Mouse (Mus musculus): ENCODE measurements at regions not wholly inside any gene's neighbourhood (a gene's known extent, or its start where the extent isn't known, plus 50 kb on each side); places are given as distances from the start of the nearest gene placed in this dataset.

GRCm38 (mm10) chr3:115821627-115822026 is 66.0 kb upstream of the Dph5 start:
- H3K27me3 ChIP-seq (ENCODE audit: control insufficient read depth, insufficient read depth, low read length) = no peaks in the 10 kb centered on the region
- H3K4me1 ChIP-seq (ENCODE audit: control insufficient read depth, insufficient read depth, low read length) = no peaks in the 10 kb centered on the region
- no peak overlapping the region for H3K9ac ChIP-seq (replicated peaks; ENCODE audit: low read depth, low read length)
- no peaks in the 10 kb centered on the region for H3K9me3 ChIP-seq (ENCODE audit: control insufficient read depth, low read length)
- ATAC-seq (ENCODE audit: low read depth) = no peak
- H3K4me2 ChIP-seq (ENCODE audit: low read depth, low read length) = no peak overlapping the region
- H3K27ac ChIP-seq (ENCODE audit: low read depth, low read length) = no peak overlapping the region
- WGBS = 84% methylated on average over 2 of the region's 2 CpGs
- no peaks in the 10 kb centered on the region for H3K36me3 ChIP-seq (ENCODE audit: control insufficient read depth, insufficient read depth, low read length)
- H3K4me3 ChIP-seq (ENCODE audit: low read depth, low read length) = no peak overlapping the region

DNA sequence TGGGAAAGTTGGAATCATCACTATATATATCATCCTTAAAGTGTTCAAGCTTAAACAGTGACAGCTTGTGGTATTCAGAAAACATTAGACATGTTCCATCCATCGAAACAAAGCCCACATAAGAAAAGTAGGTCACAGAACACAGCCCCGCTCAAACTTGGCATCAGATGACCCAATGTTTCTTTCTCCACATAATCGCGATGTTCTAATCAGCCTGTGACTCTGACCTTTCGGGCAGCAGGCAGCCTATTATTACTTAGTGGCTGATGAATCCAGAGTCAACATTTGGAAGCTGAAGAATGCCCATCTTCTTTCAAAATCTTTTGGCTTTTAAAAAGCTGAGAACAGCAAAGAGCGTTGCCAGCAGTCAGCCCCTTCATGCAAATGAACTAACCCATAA is 65.1 kb upstream of the Dph5 start:
- Histone ChIP-seq H3K36me3 (ENCODE audit: control insufficient read depth, insufficient read depth, low read length) (no peaks in the 10 kb centered on the region), H3K9me3 (ENCODE audit: control insufficient read depth, low read length) (no peaks in the 10 kb centered on the region), H3K27ac (ENCODE audit: low read depth, low read length) (no peak overlapping the region), H3K9ac (replicated peaks; ENCODE audit: low read depth, low read length) (no peak overlapping the region), H3K4me1 (ENCODE audit: control insufficient read depth, insufficient read depth, low read length) (no peaks in the 10 kb centered on the region), H3K4me2 (ENCODE audit: low read depth, low read length) (no peak overlapping the region), H3K27me3 (ENCODE audit: control insufficient read depth, insufficient read depth, low read length) (no peaks in the 10 kb centered on the region), H3K4me3 (ENCODE audit: low read depth, low read length) (no peak overlapping the region)
- no peak for ATAC-seq (ENCODE audit: low read depth)
- WGBS = 63% methylated on average over 6 of the region's 6 CpGs

- no peak overlapping the region for H3K4me2 ChIP-seq (ENCODE audit: low read depth, low read length)
- H3K4me1 ChIP-seq (ENCODE audit: control insufficient read depth, insufficient read depth, low read length) = no peaks in the 10 kb centered on the region
- H3K4me3 ChIP-seq (ENCODE audit: low read depth, low read length) = no peak overlapping the region
- H3K36me3 ChIP-seq (ENCODE audit: control insufficient read depth, insufficient read depth, low read length) = no peaks in the 10 kb centered on the region
- H3K9ac ChIP-seq (replicated peaks; ENCODE audit: low read depth, low read length) = no peak overlapping the region
- no peak overlapping the region for H3K27ac ChIP-seq (ENCODE audit: low read depth, low read length)
- ATAC-seq (ENCODE audit: low read depth) = no peak
- H3K9me3 ChIP-seq (ENCODE audit: control insufficient read depth, low read length) = no peaks in the 10 kb centered on the region
- 89% methylated on average over 5 of the region's 5 CpGs for WGBS
- H3K27me3 ChIP-seq (ENCODE audit: control insufficient read depth, insufficient read depth, low read length) = no peaks in the 10 kb centered on the region
Measured at GRCm38 (mm10) chr3:115823741-115824140, 63.9 kb upstream of the Dph5 start.

DNA sequence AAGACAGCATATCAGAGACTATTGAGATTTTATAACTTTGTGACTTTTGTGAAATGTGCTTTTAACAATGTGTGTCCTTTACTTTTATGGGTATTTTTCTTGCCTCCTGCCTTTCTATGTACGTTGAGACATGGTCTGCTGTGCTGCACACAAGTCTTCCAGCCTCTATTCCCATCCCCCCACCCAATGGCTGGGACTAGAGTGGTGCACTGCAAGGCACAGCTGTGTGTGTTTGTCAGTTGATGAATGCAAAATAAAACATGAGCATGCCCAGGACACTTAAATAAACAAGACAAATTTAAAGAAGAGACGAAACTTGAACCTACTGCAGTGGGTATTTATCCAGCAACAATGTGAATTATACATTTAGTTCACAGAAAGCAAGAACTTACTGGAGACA is 62.8 kb upstream of the Dph5 start:
- ATAC-seq (ENCODE audit: low read depth) = no peak
- WGBS = 55% methylated on average over 2 of the region's 2 CpGs
- H3K9ac ChIP-seq (replicated peaks; ENCODE audit: low read depth, low read length) = no peak overlapping the region
- no peaks in the 10 kb centered on the region for H3K36me3 ChIP-seq (ENCODE audit: control insufficient read depth, insufficient read depth, low read length)
- H3K4me3 ChIP-seq (ENCODE audit: low read depth, low read length) = no peak overlapping the region
- no peaks in the 10 kb centered on the region for H3K9me3 ChIP-seq (ENCODE audit: control insufficient read depth, low read length)
- no peak overlapping the region for H3K27ac ChIP-seq (ENCODE audit: low read depth, low read length)
- H3K4me1 ChIP-seq (ENCODE audit: control insufficient read depth, insufficient read depth, low read length) = no peaks in the 10 kb centered on the region
- no peaks in the 10 kb centered on the region for H3K27me3 ChIP-seq (ENCODE audit: control insufficient read depth, insufficient read depth, low read length)
- H3K4me2 ChIP-seq (ENCODE audit: low read depth, low read length) = no peak overlapping the region

GRCm38 (mm10) chr3:115835381-115835780 is 52.3 kb upstream of the Dph5 start:
- no peaks in the 10 kb centered on the region for H3K36me3 ChIP-seq (ENCODE audit: control insufficient read depth, insufficient read depth, low read length)
- no peaks in the 10 kb centered on the region for H3K4me1 ChIP-seq (ENCODE audit: control insufficient read depth, insufficient read depth, low read length)
- no peak overlapping the region for H3K27ac ChIP-seq (ENCODE audit: low read depth, low read length)
- H3K9ac ChIP-seq (replicated peaks; ENCODE audit: low read depth, low read length) = no peak overlapping the region
- H3K4me3 ChIP-seq (ENCODE audit: low read depth, low read length) = no peak overlapping the region
- H3K9me3 ChIP-seq (ENCODE audit: control insufficient read depth, low read length) = no peaks in the 10 kb centered on the region
- no peaks in the 10 kb centered on the region for H3K27me3 ChIP-seq (ENCODE audit: control insufficient read depth, insufficient read depth, low read length)
- no peak overlapping the region for H3K4me2 ChIP-seq (ENCODE audit: low read depth, low read length)
- ATAC-seq (ENCODE audit: low read depth) = no peak

DNA sequence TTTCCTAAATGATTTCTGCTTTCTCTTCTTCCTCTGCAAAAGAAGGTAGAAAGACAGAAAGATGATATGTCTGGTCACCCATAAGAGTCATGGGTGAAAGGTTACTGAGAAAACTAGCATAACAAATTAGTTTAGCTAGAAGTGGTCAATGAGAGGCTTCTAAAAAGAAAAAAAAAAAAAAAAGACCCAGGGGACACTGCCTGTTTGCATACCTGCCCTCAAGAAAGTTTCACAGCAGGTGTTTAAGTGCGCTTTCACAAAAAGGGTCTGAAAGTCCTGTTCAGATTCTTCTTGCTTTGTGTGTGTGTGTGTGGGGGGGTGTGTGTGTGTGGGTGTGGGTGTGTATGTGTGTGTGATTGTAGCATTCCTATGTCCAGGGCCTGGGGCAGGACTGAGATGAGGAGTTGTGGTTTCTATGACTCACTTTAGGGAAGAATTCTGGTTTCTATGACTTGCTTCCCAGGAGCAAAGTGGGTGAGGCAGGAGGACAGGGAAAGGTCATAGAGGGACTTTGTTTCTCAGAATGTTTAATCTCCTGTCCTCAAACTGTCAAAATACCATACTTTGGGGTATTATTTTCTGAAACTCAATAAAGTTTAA is 49.9 kb upstream of the Dph5 start:
- no peak for ATAC-seq (ENCODE audit: low read depth)
- H3K4me3 ChIP-seq (ENCODE audit: low read depth, low read length) = no peak overlapping the region
- no peaks in the 10 kb centered on the region for H3K9me3 ChIP-seq (ENCODE audit: control insufficient read depth, low read length)
- WGBS = 92% methylated on average over 1 of the region's 1 CpGs
- H3K9ac ChIP-seq (replicated peaks; ENCODE audit: low read depth, low read length) = no peak overlapping the region
- H3K36me3 ChIP-seq (ENCODE audit: control insufficient read depth, insufficient read depth, low read length) = no peaks in the 10 kb centered on the region
- H3K4me1 ChIP-seq (ENCODE audit: control insufficient read depth, insufficient read depth, low read length) = no peaks in the 10 kb centered on the region
- H3K4me2 ChIP-seq (ENCODE audit: low read depth, low read length) = no peak overlapping the region
- H3K27ac ChIP-seq (ENCODE audit: low read depth, low read length) = no peak overlapping the region
- H3K27me3 ChIP-seq (ENCODE audit: control insufficient read depth, insufficient read depth, low read length) = no peaks in the 10 kb centered on the region
